Mouse (Mus musculus): ENCODE results near the gene Prkar1b.

- no peak for TF ChIP-seq CTCF (IDR thresholded peaks at IDR 0.05; ENCODE audit: borderline replicate concordance, control insufficient read depth, extremely low read depth, insufficient read depth, low read length, poor library complexity)
- TF ChIP-seq POLR2A (IDR thresholded peaks at IDR 0.05; ENCODE audit: control insufficient read depth, extremely low read depth, insufficient read depth, low read length, poor library complexity): no peak
These were observed 35.1 kb upstream of the Prkar1b start for GRCm38 (mm10) chr5:139184897-139185296.

Measured in thymus, adult 2 months (tissue).